ENCODE assay signal across 18 mouse cellular contexts in the genomic region with DNA sequence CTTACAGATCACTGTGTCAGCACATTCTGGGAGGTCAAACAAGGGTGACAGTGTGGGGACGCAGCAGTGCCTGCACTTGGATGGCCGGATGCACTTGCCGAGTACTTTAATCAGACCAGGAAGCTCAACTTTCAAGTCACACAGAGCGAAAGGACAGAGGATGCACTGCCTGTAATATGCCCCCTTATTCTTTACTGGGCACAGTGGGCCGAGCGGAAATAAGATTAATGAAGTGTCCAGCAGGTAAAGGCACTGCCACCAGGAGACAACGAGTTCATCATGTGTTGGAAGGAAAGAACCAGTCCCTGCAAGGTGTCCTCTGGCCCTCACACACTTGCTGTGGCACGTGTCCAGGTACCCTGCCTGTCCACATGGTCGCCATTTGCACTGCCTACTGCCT.
DNase-seq lines count a peak whose midpoint lies in the region; ATAC-seq lines count a peak whose summit lies in the region.
"Had no signal": no experiment of that assay in that cellular context is flagged by ENCODE, and none has a peak within 500 bp of the region (broad histone marks: within the 10 kb centered on the region; RNA-seq: fewer than 3 reads in every experiment).

No protein-coding gene starts in this region.

- H3K4me3 ChIP-seq in kidney, embryonic 14.5 days (ENCODE audit: low read length): no peak overlapping the region
- no peak overlapping the region for H3K4me3 ChIP-seq in liver, embryonic 13.5 days (replicated peaks)
- H3K4me3 ChIP-seq: embryonic facial prominence, embryonic 10.5 days; liver, embryonic 15.5 days; neural tube, embryonic 13.5 days had no signal

- no peaks in the 10 kb centered on the region for H3K27me3 ChIP-seq in kidney, embryonic 14.5 days (ENCODE audit: control insufficient read depth, insufficient read depth, low read length)
- H3K27me3 ChIP-seq in liver, embryonic 13.5 days: no peaks in the 10 kb centered on the region
- H3K27me3 ChIP-seq: liver, embryonic 15.5 days; neural tube, embryonic 13.5 days had no signal

- no peaks in the 10 kb centered on the region for H3K4me1 ChIP-seq in kidney, embryonic 14.5 days (ENCODE audit: control insufficient read depth, insufficient read depth, low read length)
- no peaks in the 10 kb centered on the region for H3K4me1 ChIP-seq in liver, embryonic 13.5 days (replicated peaks)
- H3K4me1 ChIP-seq: liver, embryonic 15.5 days; neural tube, embryonic 13.5 days had no signal

- H3K9me3 ChIP-seq in kidney, embryonic 14.5 days (ENCODE audit: control insufficient read depth, low read length): no peaks in the 10 kb centered on the region
- H3K9me3 ChIP-seq in liver, embryonic 13.5 days (replicated peaks): no peaks in the 10 kb centered on the region
- H3K9me3 ChIP-seq: embryonic facial prominence, embryonic 10.5 days; G1E; liver, embryonic 15.5 days; neural tube, embryonic 13.5 days had no signal

- 61% methylated on average over 9 of the region's 9 CpGs for WGBS in kidney, embryonic 14.5 days
- 85% methylated on average over 9 of the region's 9 CpGs for WGBS in liver, embryonic 13.5 days (ENCODE audit: insufficient replicate concordance)

- no peak overlapping the region for H3K27ac ChIP-seq in kidney, embryonic 14.5 days (ENCODE audit: low read depth, low read length)
- H3K27ac ChIP-seq in liver, embryonic 13.5 days: peak overlapping the region; percentile 24
- H3K27ac ChIP-seq: hindbrain, postnatal 0 days; liver, embryonic 15.5 days; neural tube, embryonic 13.5 days had no signal

- no peak overlapping the region for H3K9ac ChIP-seq in kidney, embryonic 14.5 days (ENCODE audit: low read depth, low read length)
- no peak overlapping the region for H3K9ac ChIP-seq in liver, embryonic 13.5 days
- H3K9ac ChIP-seq: liver, embryonic 15.5 days; neural tube, embryonic 13.5 days had no signal

- peaks cover 52% of the 10 kb centered on the region for H3K36me3 ChIP-seq in kidney, embryonic 14.5 days (ENCODE audit: control insufficient read depth, insufficient read depth, low read length)
- peaks cover 55% of the 10 kb centered on the region for H3K36me3 ChIP-seq in liver, embryonic 13.5 days

- DNase-seq in kidney, adult 8-10 months: no peak
- DNase-seq in liver, embryonic 13.5 days: no peak
- no peak for DNase-seq in liver
- peak; percentile 67 for DNase-seq in cerebellum, adult 8-10 months
- peak; percentile 46 to 72 for DNase-seq in cerebellum, postnatal 36 days
- no peak for DNase-seq in ovary, postnatal 36 days (ENCODE audit: low spot score)
- DNase-seq: gastrocnemius, postnatal 36 days; heart, postnatal 10 days; lung, postnatal 14 days; thymus, postnatal 4 days had no signal

- H3K4me2 ChIP-seq in kidney, embryonic 14.5 days (replicated peaks; ENCODE audit: low read depth, low read length): no peak overlapping the region
- no peak overlapping the region for H3K4me2 ChIP-seq in liver, embryonic 13.5 days
- H3K4me2 ChIP-seq: liver, embryonic 15.5 days; neural tube, embryonic 13.5 days had no signal

- peak; percentile 34; the same call in 1 of the 2 replicates for ATAC-seq in kidney, embryonic 14.5 days (ENCODE audit: low FRiP score, low TSS enrichment)
- ATAC-seq in liver, embryonic 13.5 days (ENCODE audit: low read depth): no peak
- ATAC-seq in CD4-positive, CD25-positive, alpha-beta regulatory T cell, adult 4 months: no peak
- ATAC-seq: forebrain, embryonic 14.5 days had no signal

Comparison
In these comparisons a context has a peak if more than half of its experiments do, and no peak if none do; other contexts are left out.
1. DNase-seq: peak in cerebellum, adult 8-10 months (single experiment) and cerebellum, postnatal 36 days (2 of 2); none in kidney, adult 8-10 months (0 of 2), liver, embryonic 13.5 days (single experiment), liver (single experiment) and ovary, postnatal 36 days (single experiment).